15 mouse cellular contexts compared by ENCODE assay signal in genomic region chr1:39932922-39933321, GRCm38 (mm10). TPM values are rescaled to one million over a fixed set of nuclear protein-coding genes. Genes with fewer than 3 reads are reported as not detected.
A peak's percentile ranks its signal among the peaks of the same experiment; 100 is the strongest.
DNase-seq lines count a peak whose midpoint lies in the region; ATAC-seq and TF ChIP-seq lines count a peak whose summit lies in the region.
"Had no signal": no experiment of that assay in that cellular context is flagged by ENCODE, and none has a peak within 500 bp of the region (broad histone marks: within the 10 kb centered on the region; RNA-seq: fewer than 3 reads in every experiment).

No protein-coding gene starts in this region.

- no peak overlapping the region for H3K4me3 ChIP-seq in heart, embryonic 14.5 days (ENCODE audit: control insufficient read depth in 1 of 2, insufficient read depth in 1 of 2, low read depth in 1 of 2, low read length in 2 of 2)
- H3K4me3 ChIP-seq in kidney, postnatal 0 days (replicated peaks; ENCODE audit: low read depth, low read length) = no peak overlapping the region
- H3K4me3 ChIP-seq: stomach, embryonic 15.5 days had no signal

- WGBS in heart, embryonic 14.5 days = 48% methylated on average over 10 of the region's 10 CpGs
- WGBS in kidney, postnatal 0 days = 52% methylated on average over 10 of the region's 10 CpGs

- no peak overlapping the region for H3K4me2 ChIP-seq in heart, embryonic 14.5 days (ENCODE audit: low read length)
- no peak overlapping the region for H3K4me2 ChIP-seq in kidney, postnatal 0 days (ENCODE audit: low read length)
- H3K4me2 ChIP-seq: lung, embryonic 14.5 days; stomach, embryonic 15.5 days had no signal

- peak overlapping the region in 1 of 2 experiments; percentile 35; a peak in 1 of 4 replicates for H3K27ac ChIP-seq in heart, embryonic 14.5 days (replicated peaks in 1 of 2; ENCODE audit: control insufficient read depth in 1 of 2, insufficient read depth in 1 of 2, low read depth in 2 of 2, low read length in 2 of 2)
- H3K27ac ChIP-seq in kidney, postnatal 0 days = no peak overlapping the region
- H3K27ac ChIP-seq: stomach, embryonic 15.5 days had no signal

- TF ChIP-seq CTCF in kidney, postnatal 0 days (IDR thresholded peaks at IDR 0.05; ENCODE audit: low read depth) = no peak

- ATAC-seq in heart, embryonic 14.5 days (ENCODE audit: insufficient number of reproducible peaks, insufficient read depth, low FRiP score, low read depth) = no peak
- no peak for ATAC-seq in kidney, postnatal 0 days (replicated peaks; ENCODE audit: low FRiP score, low read depth)
- ATAC-seq: activated CD4-positive, CD25-positive, alpha-beta regulatory T cell, adult 4 months; CD4-positive, CD25-positive, alpha-beta regulatory T cell, adult 4 months; intestine, postnatal 0 days had no signal

- no peak for DNase-seq in heart, adult 9 months (ENCODE audit: low spot score in 2 of 2)
- DNase-seq in kidney, postnatal 0 days (ENCODE audit: low spot score) = peak; percentile 33
- DNase-seq in kidney, adult 18-20 months = no peak
- DNase-seq in thymus, postnatal 4 days = peak; percentile 44
- no peak for DNase-seq in thymus, postnatal 25 days
- DNase-seq in right cerebral cortex, adult 18-20 months = no peak
- DNase-seq: cerebellum, postnatal 25 days; gastrocnemius, postnatal 36 days; lung, embryonic 14.5 days; right cerebral cortex, postnatal 25 days had no signal

- H3K36me3 ChIP-seq in heart, embryonic 14.5 days (ENCODE audit: control insufficient read depth, insufficient read depth, low read length) = peaks cover 5% of the 10 kb centered on the region; the same call in 1 of the 2 replicates
- no peaks in the 10 kb centered on the region for H3K36me3 ChIP-seq in kidney, postnatal 0 days (ENCODE audit: insufficient read depth, low read length)
- H3K36me3 ChIP-seq: stomach, embryonic 15.5 days had no signal

- no peaks in the 10 kb centered on the region for H3K9me3 ChIP-seq in heart, embryonic 14.5 days (ENCODE audit: control insufficient read depth, low read length)
- no peaks in the 10 kb centered on the region for H3K9me3 ChIP-seq in kidney, postnatal 0 days (replicated peaks; ENCODE audit: low read length)
- H3K9me3 ChIP-seq: stomach, embryonic 15.5 days had no signal

- H3K27me3 ChIP-seq in heart, embryonic 14.5 days (ENCODE audit: control insufficient read depth, insufficient read depth, low read length) = no peaks in the 10 kb centered on the region
- H3K27me3 ChIP-seq in kidney, postnatal 0 days (ENCODE audit: insufficient read depth, low read length) = no peaks in the 10 kb centered on the region
- H3K27me3 ChIP-seq: stomach, embryonic 15.5 days had no signal

- peaks cover 40 to 83% of the 10 kb centered on the region in 2 experiments for H3K4me1 ChIP-seq in heart, embryonic 14.5 days (ENCODE audit: control insufficient read depth in 2 of 2, insufficient read depth in 2 of 2, low read length in 2 of 2)
- peaks cover 41% of the 10 kb centered on the region for H3K4me1 ChIP-seq in kidney, postnatal 0 days (replicated peaks; ENCODE audit: insufficient read depth, low read length)

- peak overlapping the region; percentile 6; the same call in 1 of the 2 replicates for H3K9ac ChIP-seq in heart, embryonic 14.5 days (ENCODE audit: low read length)
- H3K9ac ChIP-seq in kidney, postnatal 0 days (ENCODE audit: low read depth, low read length) = no peak overlapping the region
- H3K9ac ChIP-seq: lung, embryonic 14.5 days; stomach, embryonic 15.5 days had no signal

RNA-seq across cellular contexts. Expression of gene Map4k4, which starts 32.2 kb away (rescaled TPM):
- 28.9 and 34.5 TPM in 2 replicates for polyA plus RNA-seq in heart, embryonic 14.5 days (2014; fragmentation: Nextera tagmentation; extraction: Ambion mirVana)
- 14.4 and 16.2 TPM in 2 replicates for polyA plus RNA-seq in kidney, postnatal 0 days (2015; fragmentation: Nextera tagmentation; extraction: Ambion mirVana)

Comparison
In these comparisons a context has a peak if more than half of its experiments do, and no peak if none do; other contexts are left out.
1. DNase-seq: peak in kidney, postnatal 0 days (single experiment) and thymus, postnatal 4 days (single experiment); none in heart, adult 9 months (0 of 2), kidney, adult 18-20 months (single experiment), thymus, postnatal 25 days (single experiment) and right cerebral cortex, adult 18-20 months (single experiment).